Mouse (Mus musculus) cerebellum, postnatal 4 days (tissue): ENCODE results near the gene Rarres1.

Experiments
- DNase-seq, 2 experiments: peaks; one replicate each; pipeline ENCODE4 v3.0.0; 2022; ENCODE audit warnings: low spot score in 2 of 2, mixed read lengths in 1 of 2

The Rarres1 gene

DNA sequence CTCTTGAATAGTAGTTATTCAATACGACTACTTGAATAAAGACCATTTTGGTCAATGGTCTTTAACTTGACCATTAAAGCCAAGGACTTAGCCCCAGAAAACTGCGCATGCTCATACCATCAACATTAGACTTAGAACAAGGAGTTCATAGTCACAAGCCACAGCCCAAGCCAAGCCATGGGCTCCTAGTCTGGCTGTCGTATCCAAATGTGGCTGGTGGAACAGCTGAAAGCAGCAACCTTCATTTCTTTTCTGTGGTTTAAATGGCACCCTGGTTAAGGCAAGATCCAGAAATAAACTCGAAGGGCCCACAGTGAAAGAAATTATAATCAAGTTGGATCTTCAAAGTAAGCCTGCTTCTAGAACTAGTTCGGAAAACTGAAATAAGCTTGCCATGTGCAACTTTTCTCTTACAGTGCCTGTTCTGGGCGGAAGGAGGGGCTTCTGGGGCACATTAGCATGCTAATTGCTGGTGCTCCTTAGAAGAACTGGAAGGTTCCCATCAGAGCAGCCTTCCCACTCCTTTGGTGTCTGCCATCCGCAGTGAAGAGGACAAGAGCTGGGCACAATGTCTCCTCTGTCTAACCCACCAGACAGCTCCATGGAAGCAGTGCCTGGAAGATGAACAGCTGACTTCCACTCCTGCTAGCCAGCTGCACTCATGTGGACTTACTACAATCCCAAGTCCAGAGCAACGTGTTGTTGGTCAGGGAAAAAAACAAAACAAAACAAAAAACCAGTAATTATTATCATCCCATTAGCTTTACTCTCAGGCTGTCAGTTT, 23.0 kb downstream of the Rarres1 start:
- DNase-seq, result no peak

DNA sequence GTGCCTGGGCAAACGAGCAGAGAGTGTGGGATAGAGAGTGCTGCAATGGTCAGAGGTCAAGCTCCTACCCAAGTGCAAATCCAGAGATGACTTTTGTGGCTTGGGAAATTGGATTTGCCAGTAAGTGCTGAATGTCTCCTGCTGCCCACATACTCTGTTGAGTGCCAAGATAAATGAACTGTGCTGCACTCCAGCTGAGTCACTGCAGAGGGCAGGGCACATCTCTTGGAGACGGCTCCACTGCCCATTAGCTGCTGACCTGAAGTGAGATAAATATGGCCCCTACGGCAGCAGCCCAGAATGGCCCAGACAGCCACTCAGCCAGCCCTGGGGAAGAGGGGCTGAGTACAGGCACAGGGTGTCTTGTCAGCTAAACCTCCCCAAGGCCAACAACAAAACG, 25.2 kb downstream of the Rarres1 start:
- no peak for DNase-seq

DNA sequence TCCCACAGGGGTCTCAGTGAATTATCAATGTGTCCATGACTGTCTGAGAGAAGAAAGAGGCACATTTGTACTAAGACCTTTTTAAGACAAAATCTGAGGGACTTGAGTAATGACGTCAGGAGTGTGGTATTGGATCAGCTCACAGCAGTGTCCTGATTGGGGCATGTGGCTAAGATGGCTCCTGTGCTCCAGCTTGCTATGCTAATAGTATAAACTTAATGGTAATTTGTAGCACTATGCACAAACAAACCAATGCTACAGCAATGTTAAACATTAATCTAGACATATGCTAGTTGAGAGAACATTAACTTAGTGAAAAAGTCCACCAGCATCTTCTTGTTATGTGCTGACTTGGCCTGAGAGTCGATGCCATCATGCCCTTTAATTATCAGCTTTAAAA, 30.1 kb downstream of the Rarres1 start:
- no peak for DNase-seq

DNA sequence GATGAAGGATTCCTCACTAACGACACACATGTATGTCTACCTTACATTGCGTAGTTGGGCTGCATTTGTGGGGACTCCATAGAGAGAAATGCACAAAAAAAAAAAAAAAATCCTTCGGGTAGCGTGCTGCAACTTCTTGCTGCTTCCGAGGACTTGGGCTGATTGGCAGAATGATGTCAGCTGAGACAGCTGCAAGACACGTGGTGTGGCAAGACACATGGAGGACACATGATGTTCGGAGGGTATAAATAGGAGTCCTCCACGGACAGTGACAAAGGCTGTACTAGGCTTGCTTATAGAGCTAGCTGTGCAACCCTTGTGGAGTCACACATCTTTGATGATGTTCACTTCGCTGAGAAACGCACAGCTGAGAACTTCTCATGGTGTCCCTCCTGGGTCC, 32.9 kb downstream of the Rarres1 start:
- no peak for DNase-seq

DNA sequence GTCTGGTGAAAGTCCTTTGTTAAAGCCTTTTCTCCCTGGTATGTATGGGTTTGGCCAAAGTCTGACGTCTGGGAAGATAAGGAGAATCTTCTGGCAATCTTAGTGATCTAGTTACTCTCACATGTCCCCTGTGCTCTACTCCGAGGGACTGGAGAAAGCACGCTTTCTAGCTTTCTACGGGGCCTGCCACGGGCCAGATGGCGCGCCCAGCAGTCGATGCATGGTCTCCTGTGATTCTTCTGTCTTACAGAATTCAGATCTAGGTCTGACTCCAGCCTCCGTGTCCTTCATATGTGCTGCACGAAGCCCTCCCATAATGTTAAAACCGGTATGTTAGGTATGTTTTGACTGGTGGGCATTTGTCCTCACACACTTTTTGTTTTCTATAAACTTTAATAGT, 35.5 kb downstream of the Rarres1 start:
- DNase-seq, result no peak

DNA sequence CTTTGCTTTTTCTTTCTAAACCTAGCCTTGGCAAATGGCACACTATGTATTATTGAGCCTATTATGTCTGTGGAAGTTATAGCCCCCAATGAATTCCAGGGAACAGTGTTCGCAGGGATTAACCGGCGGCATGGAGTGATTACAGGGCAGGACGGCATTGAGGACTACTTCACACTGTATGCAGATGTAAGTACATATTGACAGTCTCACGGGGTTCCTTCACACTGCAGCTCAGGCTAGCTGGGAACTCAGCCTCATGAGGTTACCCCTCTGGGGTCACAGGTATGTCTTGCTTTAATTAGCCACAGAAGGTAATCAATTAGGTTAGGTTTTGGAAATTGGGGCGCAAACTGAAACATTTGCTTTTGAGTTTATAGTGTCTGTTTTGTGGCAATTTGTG, 41.9 kb downstream of the Rarres1 start:
- DNase-seq, result no peak

DNA sequence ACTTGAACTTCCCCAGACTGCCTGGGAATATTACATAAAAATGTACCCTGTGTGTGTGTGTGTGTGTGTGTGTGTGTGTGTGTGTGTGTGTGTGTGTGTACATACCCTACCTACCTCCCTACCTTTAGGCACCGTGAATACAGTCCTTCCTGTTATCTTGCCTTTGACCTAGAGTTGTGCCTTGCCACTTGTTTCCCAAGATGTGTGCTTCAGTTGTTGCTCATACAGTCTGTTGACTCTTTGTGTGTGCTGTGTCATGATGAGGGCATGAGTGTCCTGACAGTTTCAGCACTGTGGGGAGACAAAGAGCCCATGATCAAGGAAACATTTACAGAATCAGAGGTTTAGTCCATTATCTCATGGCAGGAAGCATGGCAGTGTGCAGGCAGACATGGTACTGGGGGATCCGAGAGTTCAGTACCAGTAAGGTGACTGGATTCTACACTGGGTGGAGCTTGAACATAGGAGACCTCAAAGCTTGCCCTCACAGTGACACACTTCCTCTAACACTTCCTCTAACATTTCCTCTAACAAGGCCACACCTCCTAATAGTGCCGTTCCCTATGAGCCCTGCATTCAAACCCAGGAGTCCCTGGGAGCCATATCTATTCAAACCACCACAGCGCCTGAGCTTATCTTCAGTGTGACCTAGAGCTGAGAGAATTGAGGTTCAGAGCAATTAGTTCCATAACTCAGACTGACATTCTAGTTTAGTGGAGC, 43.8 kb downstream of the Rarres1 start:
- no peak for DNase-seq

DNA sequence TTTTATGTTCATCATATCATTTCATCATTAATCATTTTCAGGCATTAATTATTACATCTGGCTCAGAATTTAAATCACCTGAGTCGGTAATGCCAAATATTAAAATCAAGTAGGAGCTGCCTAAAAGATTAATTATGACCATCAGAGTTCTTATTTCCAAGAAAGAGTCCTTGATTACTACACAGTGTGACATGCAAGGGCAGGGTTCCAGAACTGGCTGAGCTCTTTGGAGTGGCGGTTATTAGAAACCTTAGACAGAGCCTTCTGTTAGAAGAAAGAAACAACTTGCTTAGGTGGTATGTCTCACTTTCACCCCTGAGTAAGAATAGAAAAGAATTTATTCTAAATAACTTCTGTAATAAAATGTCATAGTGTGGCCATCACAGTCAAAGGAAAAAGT, 48.0 kb downstream of the Rarres1 start:
- DNase-seq, result no peak

DNA sequence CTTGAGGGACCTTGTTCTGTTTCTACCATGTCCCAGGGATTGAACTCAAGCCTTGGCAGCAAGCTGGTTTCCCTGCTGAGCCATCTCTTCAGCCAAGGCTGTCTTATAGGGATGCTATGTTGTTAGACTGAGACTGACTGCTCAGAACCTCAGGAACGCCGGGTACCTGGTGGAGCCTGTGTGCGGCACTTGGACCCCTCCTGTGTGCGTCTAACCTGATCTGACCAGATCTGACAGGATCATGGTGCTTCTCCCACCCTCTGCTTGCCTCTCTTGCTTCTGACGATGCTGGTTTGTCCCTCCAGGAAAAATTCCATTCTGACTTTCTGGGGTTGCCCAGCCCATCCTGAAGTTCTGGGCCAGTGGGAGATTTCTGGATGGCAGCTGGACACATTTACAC, 48.7 kb downstream of the Rarres1 start:
- no peak for DNase-seq

DNA sequence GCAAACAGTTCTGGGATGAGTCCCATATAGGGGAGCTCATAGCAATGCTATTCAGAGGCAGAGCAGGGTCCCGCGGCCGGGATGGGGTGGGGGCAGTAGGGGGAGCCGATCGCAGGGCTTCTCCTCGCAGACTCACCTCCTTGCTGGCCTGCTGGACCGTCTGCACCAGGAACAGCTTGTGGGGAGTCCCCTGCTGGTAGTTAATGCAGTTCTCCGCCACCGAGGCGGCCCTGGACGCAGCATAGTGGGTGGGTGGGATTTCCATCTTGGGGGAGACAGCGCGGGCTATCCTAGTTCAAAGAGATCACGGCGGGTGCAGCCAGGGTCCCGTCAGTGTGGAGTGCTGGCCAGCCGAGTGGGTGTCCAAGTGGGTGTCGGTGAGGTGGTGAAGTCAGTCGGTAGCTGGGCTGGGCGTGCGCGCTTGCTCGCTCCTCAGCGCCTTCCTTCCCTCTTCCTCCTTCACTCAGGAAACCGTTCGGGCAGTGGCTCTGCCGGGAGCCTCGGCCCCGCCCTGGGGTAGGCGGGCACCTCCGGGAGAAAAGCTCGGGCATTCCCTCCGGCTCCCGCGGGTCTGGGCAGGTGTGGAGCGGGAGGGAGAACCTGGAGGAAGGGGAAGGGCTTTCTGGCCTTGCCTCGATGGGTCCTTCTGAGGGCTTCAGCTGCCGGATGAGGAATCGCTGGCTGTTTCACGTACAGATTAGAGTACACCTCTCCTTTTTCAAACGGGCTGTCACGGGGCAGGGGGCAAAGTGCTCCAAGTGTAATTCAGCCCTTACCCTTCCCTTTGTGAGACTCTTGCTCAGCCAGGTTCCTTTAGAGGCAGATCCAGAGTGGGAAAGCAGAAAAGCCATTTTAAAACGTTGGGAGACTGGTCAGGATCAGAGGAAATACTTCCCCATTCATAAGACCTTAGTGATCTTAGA, 51.6 kb downstream of the Rarres1 start, which contains the start of gene Lxn:
Gene Lxn, minus strand, starts transcription at position 477 of the 923 bp plus-strand sequence.
- peak; percentile 26 to 54 for DNase-seq

DNA sequence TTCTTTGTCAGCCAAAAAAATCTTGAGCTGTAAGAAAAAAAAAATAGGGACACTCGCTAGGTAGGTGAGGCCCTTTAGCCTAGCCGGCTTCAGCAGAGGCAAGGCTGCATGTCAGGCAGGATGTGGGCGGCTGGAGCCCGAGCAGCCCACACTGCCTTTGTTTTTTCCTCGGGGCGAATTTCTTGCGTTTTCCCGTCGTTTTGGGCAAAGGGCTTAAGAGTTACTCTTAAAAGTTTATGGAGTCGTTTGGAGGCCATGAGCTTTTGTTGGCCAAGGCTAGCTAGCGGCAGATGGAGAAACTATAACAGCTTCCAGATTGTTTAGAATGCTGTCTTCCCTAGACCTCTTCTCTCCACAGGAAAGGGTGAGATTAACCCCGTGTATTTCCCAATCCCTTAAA, 52.3 kb downstream of the Rarres1 start:
- no peak for DNase-seq

DNA sequence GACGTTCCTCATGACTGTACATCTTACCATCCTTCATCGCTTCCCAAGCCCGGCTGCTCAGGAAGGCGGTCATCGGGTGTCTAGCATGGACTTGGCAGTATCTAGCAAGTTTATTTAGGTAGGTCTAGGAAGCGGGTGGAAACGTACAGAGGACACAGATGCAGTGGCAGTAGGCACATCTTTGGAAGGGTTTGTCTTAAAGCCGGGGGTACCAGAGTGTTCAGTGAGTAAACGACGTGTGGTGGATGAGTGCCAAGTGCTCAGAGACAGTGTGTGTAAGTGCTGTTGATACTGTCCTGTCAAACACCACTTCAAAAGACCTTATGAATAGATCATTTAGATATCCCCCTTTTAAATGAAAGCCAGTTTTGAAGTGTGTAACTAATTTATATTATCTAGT, 52.7 kb downstream of the Rarres1 start:
- no peak for DNase-seq

DNA sequence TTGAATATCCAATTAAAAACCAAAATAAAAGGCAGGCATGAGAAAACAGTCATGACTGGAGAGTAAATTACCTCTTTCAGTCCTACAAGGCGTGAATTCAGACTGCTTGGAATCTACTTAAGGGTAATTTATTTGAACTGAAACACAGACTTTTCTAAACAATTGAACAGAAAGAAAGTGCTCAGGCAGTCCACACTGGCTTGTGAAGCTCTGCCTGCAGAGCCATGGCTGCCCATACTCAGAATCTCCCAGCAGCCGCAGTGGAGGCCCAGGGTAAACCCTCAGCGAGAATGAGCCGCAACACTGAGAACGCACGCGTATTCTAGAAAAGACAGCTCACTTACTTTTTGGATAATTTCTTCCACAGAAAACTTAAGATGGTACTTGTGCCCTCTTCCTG, 53.3 kb downstream of the Rarres1 start:
- no peak for DNase-seq

DNA sequence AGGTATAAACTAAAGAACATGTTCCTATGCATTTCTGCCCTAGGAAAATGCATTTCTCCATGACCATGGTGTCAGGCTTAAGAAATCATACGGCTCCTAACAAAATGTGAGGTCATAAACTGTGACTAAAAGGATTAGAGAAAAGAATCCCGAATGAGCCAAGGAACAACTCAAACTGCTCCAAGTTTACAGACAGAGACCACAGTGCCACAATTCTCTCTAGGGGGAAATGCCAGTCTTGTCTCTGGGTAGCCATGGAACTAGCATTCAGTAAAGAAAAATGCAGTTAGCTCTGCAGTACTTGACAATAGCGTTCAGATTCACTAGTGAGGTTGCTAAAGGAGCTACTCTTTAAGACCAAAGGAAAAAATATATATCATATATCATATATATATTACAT, 55.4 kb downstream of the Rarres1 start:
- DNase-seq, result no peak

DNA sequence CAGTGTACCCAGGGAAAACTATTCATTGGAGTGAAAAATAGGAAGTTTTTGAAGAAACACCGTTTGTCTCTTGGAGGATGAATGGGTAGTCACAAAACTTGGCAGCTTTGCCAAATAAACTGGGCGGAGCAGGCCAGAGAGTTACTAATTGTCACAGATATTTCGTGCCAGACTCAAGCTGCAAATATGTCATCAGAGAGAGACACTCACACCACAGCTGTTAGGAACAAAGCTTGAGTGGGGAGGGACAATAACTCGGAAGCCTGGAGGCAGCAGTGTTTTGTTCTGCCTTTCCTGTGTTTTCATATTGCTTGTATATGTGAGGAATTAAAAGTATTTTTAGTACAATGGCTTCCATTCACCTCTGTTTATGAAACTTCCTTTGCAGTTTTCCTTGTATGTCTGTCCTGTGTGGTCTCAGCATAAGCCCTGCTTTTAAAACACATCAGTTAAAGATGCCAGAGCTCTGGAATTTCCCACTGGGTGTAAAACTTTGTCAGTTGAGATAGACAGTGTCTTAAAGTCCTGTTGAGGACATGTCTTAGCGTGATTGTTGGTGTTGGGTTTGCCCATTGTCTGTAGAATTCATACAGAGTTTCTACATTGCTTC, 64.6 kb downstream of the Rarres1 start:
- no peak for DNase-seq

DNA sequence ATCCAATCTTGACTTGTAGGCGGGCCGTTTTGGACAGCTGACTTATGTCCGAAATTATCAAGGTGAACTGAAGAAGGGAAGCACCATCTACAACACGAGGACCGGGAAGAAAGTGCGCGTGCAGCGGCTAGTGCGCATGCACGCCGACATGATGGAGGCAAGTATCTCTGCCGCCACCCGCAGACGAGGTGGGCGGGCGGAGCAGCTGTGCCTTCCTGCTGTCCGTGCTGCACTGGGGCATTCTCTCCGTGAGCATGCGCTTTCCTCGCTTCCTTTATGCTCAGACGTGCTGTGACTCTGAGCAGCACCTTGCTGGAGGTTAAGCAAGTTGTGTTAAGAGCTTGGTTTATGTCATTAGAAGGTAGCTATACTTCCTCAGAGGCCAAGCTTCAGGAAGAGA, 65.7 kb downstream of the Rarres1 start:
- no peak for DNase-seq

DNA sequence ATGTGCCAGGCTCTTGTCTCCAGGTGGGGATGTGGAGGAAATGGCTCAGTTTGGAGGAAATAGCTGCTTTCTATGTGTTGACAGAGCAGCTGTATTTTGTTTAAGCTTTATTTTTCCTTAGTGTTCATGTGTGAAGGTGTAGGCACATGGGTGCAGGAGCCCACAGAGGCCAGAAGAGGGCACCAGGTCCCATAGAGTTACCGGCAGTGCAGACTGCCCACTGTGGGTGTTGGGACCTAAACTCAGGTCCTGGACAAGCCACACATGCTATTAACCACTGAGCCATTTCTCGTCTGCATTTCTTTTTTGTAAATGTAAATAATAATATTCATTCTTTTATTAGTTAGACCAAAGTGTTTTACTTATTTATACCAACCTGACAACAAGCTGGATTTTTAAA, 68.2 kb downstream of the Rarres1 start:
- no peak for DNase-seq

DNA sequence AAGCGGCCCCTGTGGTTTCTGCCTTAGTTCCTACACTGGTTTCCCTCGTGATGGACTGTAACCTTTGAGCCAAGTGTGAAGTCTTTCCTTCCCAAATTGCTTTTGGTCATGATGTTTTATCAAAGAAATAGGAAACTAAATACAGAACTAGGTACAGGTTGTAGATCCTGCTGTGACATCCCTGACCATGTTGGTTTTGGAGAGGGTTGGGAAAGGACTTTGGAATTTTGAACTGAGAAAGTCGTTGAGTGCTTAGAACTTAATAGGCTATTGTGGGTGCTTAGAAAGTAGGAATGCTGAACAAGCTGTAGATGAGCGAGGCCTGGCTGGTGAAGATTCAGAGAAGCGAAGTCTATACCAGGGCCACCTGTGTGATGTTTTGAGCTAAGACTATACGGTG, 81.3 kb downstream of the Rarres1 start:
- no peak for DNase-seq

DNA sequence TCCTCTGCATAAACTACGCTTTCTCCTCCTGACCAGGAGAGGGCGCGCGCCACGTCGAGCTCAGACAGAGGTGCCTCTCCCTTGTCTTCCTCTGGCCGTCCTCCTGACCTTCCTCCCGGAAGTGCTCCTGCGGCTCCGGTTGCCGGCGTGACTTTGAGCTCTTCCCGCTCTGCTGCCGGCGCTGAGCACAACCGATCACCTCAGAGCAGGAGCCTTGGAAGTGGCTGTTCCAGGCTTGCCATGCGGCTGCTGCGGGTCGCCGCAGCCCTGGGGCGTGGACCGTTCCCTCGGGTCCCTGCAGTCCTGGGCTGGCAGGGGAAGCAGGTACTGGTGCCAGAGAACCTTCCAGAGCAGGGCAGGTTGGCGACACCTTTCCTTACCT, 85.3 kb downstream of the Rarres1 start, which contains the start of gene Gfm1:
Gene Gfm1, plus strand, starts transcription at position 98 of the 382 bp plus-strand sequence.
- peak; percentile 75 to 90 for DNase-seq

DNA sequence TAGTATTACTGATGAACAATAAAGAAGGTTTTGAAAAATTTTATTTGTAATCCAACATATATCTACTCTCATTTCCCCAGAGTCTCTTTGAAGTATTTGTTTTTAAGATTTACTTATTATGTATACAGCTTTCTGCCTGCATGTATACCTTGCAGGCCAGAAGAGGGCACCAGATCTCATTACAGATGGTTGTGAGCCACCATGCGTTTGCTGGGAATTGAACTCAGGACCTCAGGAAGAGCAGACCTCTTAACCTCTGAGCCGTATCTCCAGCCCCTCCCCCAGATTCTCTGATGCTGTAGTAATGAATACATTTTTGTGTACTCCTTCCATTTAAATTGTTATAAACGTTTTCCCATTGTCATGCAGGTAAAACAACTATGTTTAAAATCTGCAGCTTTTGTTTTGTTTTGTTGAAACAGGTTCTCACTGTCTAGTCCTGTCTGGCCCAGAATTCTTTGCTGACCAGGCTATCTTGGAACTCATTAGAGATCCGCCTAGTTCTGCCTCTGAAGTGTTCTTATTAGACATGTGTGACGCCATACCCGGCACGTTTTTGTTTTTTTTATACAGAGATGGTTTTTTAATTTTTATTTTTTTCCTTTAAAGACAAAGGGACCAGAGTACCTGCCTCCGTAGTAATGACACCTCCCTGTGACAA, 85.9 kb downstream of the Rarres1 start:
- no peak for DNase-seq
